Mouse (Mus musculus): Measurements from ENCODE around the gene Anapc15-ps. TPM values are rescaled to one million over a fixed set of nuclear protein-coding genes. Genes with fewer than 3 reads are reported as not detected.
A peak's percentile ranks its signal among the peaks of the same experiment; 100 is the strongest.

Anapc15-ps gene
- polyA plus RNA-seq, 1 experiment from 2014 or later = not detected

DNA sequence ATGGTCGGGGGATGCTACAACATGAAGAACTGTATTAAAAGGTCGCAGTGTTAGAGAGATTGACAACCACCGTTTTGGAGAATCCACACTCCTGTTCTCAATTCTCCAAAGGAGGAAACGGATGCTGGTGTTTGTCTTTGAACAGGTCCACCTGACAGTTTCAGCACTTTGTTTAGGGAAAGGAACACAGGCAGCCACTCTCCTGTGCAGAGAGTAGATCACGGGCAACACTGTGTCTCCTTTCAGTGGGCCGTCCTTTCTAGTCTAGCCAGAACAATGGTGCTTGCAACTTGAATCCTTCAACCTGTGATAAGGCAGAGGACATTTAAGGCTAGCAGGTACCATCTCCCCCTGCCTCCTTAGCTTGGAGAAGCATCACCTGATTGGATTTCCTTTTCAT lies 12.9 kb downstream of the Anapc15-ps start:
- WGBS = 79% methylated on average over 6 of the region's 6 CpGs
- Histone ChIP-seq H3K4me3 (no peak overlapping the region), H3K4me2 (no peak overlapping the region), H3K9ac (no peak overlapping the region), H3K27me3 (no peaks in the 10 kb centered on the region), H3K4me1 (replicated peaks) (0 out of 2 replicates have a peak, but pooled peaks cover 4% of the 10 kb centered on the region), H3K9me3 (no peaks in the 10 kb centered on the region), H3K36me3 (no peaks in the 10 kb centered on the region), H3K27ac (replicated peaks) (no peak overlapping the region)
- ATAC-seq (ENCODE audit: low FRiP score, low read depth) = no peak

- Histone ChIP-seq H3K27me3 (no peaks in the 10 kb centered on the region), H3K4me1 (replicated peaks) (0 out of 2 replicates have a peak, but pooled peaks cover 4% of the 10 kb centered on the region), H3K27ac (replicated peaks) (no peak overlapping the region), H3K9me3 (no peaks in the 10 kb centered on the region), H3K36me3 (no peaks in the 10 kb centered on the region), H3K4me3 (no peak overlapping the region), H3K9ac (no peak overlapping the region), H3K4me2 (no peak overlapping the region)
- WGBS = 34% methylated on average over 8 of the region's 8 CpGs
- ATAC-seq (ENCODE audit: low FRiP score, low read depth) = no peak
Measured at GRCm38 (mm10) chr10:95659471-95660150, 13.6 kb downstream of the Anapc15-ps start.

DNA sequence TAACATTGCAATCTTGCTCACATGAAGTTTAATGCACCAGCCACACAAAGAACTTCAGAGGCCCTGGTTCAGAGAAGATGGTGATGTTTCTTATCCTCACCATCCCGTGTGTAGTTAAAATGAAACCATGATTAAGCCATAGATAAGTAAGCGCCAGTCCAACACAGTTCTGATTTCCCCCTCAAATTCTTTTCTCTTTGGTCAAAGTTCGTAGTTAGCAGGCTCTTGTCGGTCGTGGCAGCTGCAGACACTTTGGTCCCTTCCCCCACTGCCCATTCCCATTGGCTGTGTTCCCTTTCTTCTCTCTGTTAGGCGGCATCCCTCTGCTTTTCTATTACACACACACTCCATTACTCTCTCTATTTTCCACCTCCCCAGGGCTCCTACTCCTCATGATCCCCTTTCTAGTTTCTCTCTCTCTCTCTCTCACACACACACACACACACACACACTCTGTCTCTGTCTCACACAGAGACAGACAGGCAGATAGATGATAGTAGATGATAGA lies 14.4 kb downstream of the Anapc15-ps start:
- no peak for ATAC-seq (ENCODE audit: low FRiP score, low read depth)

GRCm38 (mm10) chr10:95656236-95657225 lies 16.7 kb downstream of the Anapc15-ps start:
- H3K4me2 ChIP-seq = no peak overlapping the region
- no peak overlapping the region for H3K4me3 ChIP-seq
- no peak overlapping the region for H3K27ac ChIP-seq (replicated peaks)
- H3K36me3 ChIP-seq = no peaks in the 10 kb centered on the region
- 0 out of 2 replicates have a peak, but pooled peaks cover 4% of the 10 kb centered on the region for H3K4me1 ChIP-seq (replicated peaks)
- H3K27me3 ChIP-seq = no peaks in the 10 kb centered on the region
- 85% methylated on average over 10 of the region's 10 CpGs for WGBS
- ATAC-seq (ENCODE audit: low FRiP score, low read depth) = peak; percentile 51; the same call in 1 of the 2 replicates
- no peaks in the 10 kb centered on the region for H3K9me3 ChIP-seq
- H3K9ac ChIP-seq = no peak overlapping the region

More for the DNA sequence above, 14.4 kb downstream of the Anapc15-ps start:
- H3K4me1 ChIP-seq (replicated peaks) = 0 out of 2 replicates have a peak, but pooled peaks cover 4% of the 10 kb centered on the region
- H3K27ac ChIP-seq (replicated peaks) = no peak overlapping the region
- H3K4me3 ChIP-seq = no peak overlapping the region
- no peaks in the 10 kb centered on the region for H3K9me3 ChIP-seq
- H3K36me3 ChIP-seq = no peaks in the 10 kb centered on the region
- H3K9ac ChIP-seq = no peak overlapping the region
- no peaks in the 10 kb centered on the region for H3K27me3 ChIP-seq
- no peak overlapping the region for H3K4me2 ChIP-seq
- WGBS = 37% methylated on average over 6 of the region's 6 CpGs

- H3K4me1 ChIP-seq (replicated peaks) = no peaks in the 10 kb centered on the region
- H3K27ac ChIP-seq (replicated peaks) = no peak overlapping the region
- no peaks in the 10 kb centered on the region for H3K27me3 ChIP-seq
- no peak overlapping the region for H3K4me2 ChIP-seq
- no peaks in the 10 kb centered on the region for H3K36me3 ChIP-seq
- ATAC-seq (ENCODE audit: low FRiP score, low read depth) = no peak
- WGBS = 91% methylated on average over 5 of the region's 5 CpGs
- no peak overlapping the region for H3K4me3 ChIP-seq
- H3K9me3 ChIP-seq = no peaks in the 10 kb centered on the region
- H3K9ac ChIP-seq = no peak overlapping the region
Measured at GRCm38 (mm10) chr10:95652131-95652530, 21.1 kb downstream of the Anapc15-ps start.

- WGBS = 89% methylated on average over 11 of the region's 11 CpGs
- no peaks in the 10 kb centered on the region for H3K9me3 ChIP-seq
Measured at GRCm38 (mm10) chr10:95648326-95648888, 24.8 kb downstream of the Anapc15-ps start.

DNA sequence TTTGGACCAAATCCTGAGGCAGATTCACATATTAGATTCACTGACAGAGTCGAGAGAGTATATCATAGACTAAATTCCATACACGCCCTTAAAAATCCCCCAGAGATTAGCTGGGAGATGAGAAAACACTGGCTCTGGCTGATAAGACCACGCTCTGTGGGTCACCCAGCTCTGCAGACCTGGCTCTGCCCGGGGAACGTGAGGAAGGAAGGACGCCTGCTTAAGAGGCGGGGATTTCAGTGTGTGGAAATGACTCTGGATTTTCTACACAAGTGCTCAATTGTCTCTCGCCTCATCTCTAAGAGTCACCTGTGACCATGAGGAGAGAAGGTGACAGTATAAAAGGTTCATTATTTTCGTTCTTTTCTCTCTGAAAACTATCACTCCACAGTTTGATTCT lies 26.1 kb downstream of the Anapc15-ps start:
- H3K4me1 ChIP-seq (replicated peaks) = no peaks in the 10 kb centered on the region

More at GRCm38 (mm10) chr10:95648326-95648888, 24.8 kb downstream of the Anapc15-ps start:
- Histone ChIP-seq H3K36me3 (no peaks in the 10 kb centered on the region), H3K4me2 (no peak overlapping the region), H3K27ac (replicated peaks) (no peak overlapping the region), H3K4me3 (no peak overlapping the region), H3K27me3 (no peaks in the 10 kb centered on the region), H3K9ac (no peak overlapping the region), H3K4me1 (replicated peaks) (no peaks in the 10 kb centered on the region)
- no peak for ATAC-seq (ENCODE audit: low FRiP score, low read depth)

GRCm38 (mm10) chr10:95646576-95646975 lies 26.7 kb downstream of the Anapc15-ps start:
- Histone ChIP-seq H3K27me3 (no peaks in the 10 kb centered on the region), H3K9ac (no peak overlapping the region), H3K36me3 (no peaks in the 10 kb centered on the region), H3K4me1 (replicated peaks) (no peaks in the 10 kb centered on the region), H3K9me3 (no peaks in the 10 kb centered on the region), H3K4me3 (no peak overlapping the region), H3K27ac (replicated peaks) (no peak overlapping the region), H3K4me2 (no peak overlapping the region)
- ATAC-seq (ENCODE audit: low FRiP score, low read depth) = no peak
- WGBS = 90% methylated on average over 10 of the region's 10 CpGs

More for the DNA sequence above, 26.1 kb downstream of the Anapc15-ps start:
- Histone ChIP-seq H3K27ac (replicated peaks) (no peak overlapping the region), H3K36me3 (no peaks in the 10 kb centered on the region), H3K9ac (no peak overlapping the region), H3K4me2 (no peak overlapping the region), H3K9me3 (no peaks in the 10 kb centered on the region), H3K27me3 (no peaks in the 10 kb centered on the region), H3K4me3 (no peak overlapping the region)
- ATAC-seq (ENCODE audit: low FRiP score, low read depth) = no peak
- WGBS = 83% methylated on average over 9 of the region's 9 CpGs

- no peak for ATAC-seq (ENCODE audit: low FRiP score, low read depth)
Measured at GRCm38 (mm10) chr10:95643696-95644360, 29.4 kb downstream of the Anapc15-ps start.

GRCm38 (mm10) chr10:95643042-95643441 lies 30.2 kb downstream of the Anapc15-ps start:
- H3K4me2 ChIP-seq = no peak overlapping the region
- no peaks in the 10 kb centered on the region for H3K27me3 ChIP-seq
- no peak overlapping the region for H3K9ac ChIP-seq
- H3K4me1 ChIP-seq (replicated peaks) = no peaks in the 10 kb centered on the region
- no peak overlapping the region for H3K4me3 ChIP-seq
- H3K9me3 ChIP-seq = no peaks in the 10 kb centered on the region
- H3K36me3 ChIP-seq = no peaks in the 10 kb centered on the region
- no peak for ATAC-seq (ENCODE audit: low FRiP score, low read depth)
- H3K27ac ChIP-seq (replicated peaks) = no peak overlapping the region
- WGBS = 78% methylated on average over 5 of the region's 5 CpGs

More at GRCm38 (mm10) chr10:95643696-95644360, 29.4 kb downstream of the Anapc15-ps start:
- Histone ChIP-seq H3K4me1 (replicated peaks) (no peaks in the 10 kb centered on the region), H3K27ac (replicated peaks) (no peak overlapping the region), H3K9ac (no peak overlapping the region), H3K4me3 (no peak overlapping the region), H3K4me2 (no peak overlapping the region), H3K27me3 (no peaks in the 10 kb centered on the region), H3K36me3 (no peaks in the 10 kb centered on the region), H3K9me3 (no peaks in the 10 kb centered on the region)
- WGBS = 86% methylated on average over 6 of the region's 6 CpGs

GRCm38 (mm10) chr10:95641335-95641734 lies 31.9 kb downstream of the Anapc15-ps start:
- Histone ChIP-seq H3K36me3 (no peaks in the 10 kb centered on the region), H3K4me1 (replicated peaks) (no peaks in the 10 kb centered on the region), H3K9ac (no peak overlapping the region), H3K27ac (replicated peaks) (no peak overlapping the region), H3K4me3 (no peak overlapping the region), H3K27me3 (no peaks in the 10 kb centered on the region), H3K4me2 (no peak overlapping the region), H3K9me3 (no peaks in the 10 kb centered on the region)
- WGBS = 76% methylated on average over 5 of the region's 5 CpGs
- no peak for ATAC-seq (ENCODE audit: low FRiP score, low read depth)
